Mouse (Mus musculus) mouse embryonic stem cell (cell line): ENCODE measurements around the gene Hmces.
"Not testable (repeated sequence)": the region's sequence is repeated elsewhere in the genome, so short reads cannot be mapped to it uniquely, and the experiment has no call there.

Source experiments
- in situ Hi-C, 2 experiments: fragments of 300-500 bp; cut with MboI; formaldehyde crosslinking; loops; 1 replicate in 1 of 2; 3 replicates in 1 of 2; pipeline ENCODE4 v1.14.3; 2019 to 2020; ENCODE audit warnings: low sequenced_read_pairs in 2 of 2, low pct_unique_long_range_greater_than_20kb in 1 of 2, mixed read lengths in 1 of 2; ENCODE audit not compliant: unreplicated experiment in 1 of 2

Hmces gene

DNA sequence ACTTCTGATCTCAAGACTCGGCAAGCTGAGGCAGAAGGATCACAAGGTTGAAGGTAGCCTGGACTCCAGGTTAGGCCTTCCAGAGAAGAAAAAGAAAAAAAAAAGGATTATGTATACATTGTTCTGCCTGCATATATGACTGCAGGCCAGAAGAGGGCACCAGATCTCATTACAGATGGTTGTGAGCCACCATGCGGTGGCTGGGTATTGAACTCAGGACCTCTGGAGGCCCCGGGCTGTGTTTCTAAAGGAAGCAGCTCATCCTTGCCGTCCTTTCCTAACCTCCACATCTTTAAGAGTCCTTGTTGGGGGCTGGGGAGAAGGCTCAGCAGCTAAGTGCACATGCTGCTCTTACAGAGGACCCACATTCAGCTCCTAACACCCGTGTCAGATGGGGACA lies 7.1 kb upstream of the Hmces start:
- in situ Hi-C loops = loop anchor here (5.0 to 25.0 kb wide), 3 partner anchors 91 to 181 kb away; partner anchors contain the start of gene Rpn1 (in 1 of the 2)

DNA sequence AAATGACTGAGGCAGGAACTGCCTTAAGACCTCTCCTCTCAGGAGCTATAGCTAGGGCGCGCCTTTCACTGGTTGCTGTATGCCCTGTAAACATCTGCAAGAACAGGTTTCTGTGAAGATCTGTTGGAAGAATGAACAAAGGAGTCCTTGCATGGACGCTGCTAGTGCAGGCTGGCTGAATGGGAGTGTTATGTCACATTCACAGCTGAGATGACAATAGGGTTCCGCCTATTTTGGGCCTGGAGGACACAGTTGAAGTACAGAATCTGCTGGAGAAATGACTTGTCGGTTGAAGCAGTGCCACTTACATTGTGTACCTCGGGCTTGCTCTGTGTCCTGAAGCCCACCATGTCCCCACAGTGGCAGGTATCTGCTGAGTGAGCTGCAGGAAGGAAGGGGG lies 4.6 kb upstream of the Hmces start:
- in situ Hi-C loops = loop anchor here (5.0 to 25.0 kb wide), 3 partner anchors 88 to 178 kb away; partner anchors contain the start of gene Rpn1 (in 1 of the 2)

GRCm38 (mm10) chr6:87911559-87911958 lies 2.2 kb upstream of the Hmces start:
- in situ Hi-C loops = loop anchor here in 1 of 2 experiments (25.0 kb wide), 1 partner anchor 176 kb away; the partner anchor contains the start of gene Rpn1

DNA sequence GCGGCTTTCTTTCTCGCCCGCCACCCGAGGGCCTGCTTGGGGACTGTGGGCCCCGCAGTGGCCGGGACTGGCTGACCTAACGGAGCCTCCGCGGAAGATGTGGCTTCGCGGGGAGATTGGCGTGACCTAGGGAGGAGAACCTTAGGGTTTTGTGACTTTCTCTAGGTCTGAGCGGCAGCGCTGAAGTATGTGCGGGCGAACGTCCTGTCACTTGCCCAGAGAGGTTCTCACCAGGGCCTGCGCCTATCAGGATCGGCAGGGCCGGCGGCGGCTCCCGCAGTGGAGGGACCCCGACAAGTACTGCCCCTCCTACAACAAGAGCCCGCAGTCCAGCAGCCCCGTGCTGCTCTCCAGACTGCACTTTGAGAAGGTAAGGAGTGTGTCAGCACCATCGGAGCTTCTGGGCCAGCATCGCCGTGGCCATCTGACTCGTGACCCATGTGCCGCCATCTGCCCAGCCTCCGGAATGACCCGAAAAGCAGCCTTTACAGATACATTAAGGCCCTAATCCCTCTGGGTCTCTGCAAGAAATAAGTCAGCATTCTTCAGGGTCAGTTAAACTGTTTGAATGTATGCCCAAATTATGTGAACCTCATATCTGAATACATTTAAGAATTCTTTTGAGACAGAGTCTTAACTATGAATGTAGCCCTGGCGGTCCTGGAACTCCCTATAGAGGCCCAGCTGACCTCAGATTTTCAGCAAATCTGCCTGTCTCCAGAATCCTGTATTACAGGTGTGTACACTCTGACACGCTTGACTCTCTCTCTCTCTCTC lies 779 bp downstream of the Hmces start:
- in situ Hi-C loops = loop anchor here in 1 of 2 experiments (25.0 kb wide), 1 partner anchor 173 kb away; the partner anchor contains the start of gene Rpn1

DNA sequence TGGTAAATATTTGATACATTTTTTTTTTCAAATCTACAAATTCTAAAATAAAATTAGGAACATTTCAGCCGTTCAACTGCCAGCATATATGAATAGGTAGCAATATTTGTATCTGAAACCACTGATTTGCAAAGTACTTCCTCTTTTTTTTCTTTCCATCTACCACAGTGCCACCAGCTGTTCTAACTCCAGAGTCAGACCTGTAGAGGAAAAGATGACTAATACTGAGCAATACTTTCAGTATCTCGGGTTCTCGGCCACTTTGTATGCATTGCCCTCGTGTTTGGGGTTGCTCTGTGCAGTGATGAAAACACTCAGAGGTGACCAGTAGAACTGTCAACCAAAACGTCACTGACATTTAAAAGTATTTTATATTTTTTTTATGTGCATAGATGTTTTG lies 2.2 kb downstream of the Hmces start:
- in situ Hi-C loops = loop anchor here in 1 of 2 experiments (25.0 kb wide), 1 partner anchor 171 kb away; the partner anchor contains the start of gene Rpn1

DNA sequence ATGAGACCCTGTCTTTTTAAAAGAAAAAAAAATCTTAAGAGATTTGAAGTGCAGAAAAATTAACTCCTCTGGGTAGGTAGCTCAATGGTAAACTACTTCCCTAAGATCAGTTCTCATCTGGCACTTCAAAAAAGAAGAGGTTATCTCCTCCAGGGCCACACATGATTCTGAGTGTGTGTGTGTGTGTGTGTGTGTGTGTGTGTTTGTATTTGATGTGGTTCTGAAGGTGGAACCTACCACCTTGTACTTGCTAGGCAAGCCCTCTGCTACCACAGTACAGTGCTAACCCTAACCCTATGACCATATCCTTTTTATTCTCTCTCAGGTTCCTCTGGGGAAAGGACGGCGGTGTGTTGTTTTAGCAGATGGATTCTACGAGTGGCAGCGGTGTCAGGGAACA lies 7.5 kb downstream of the Hmces start:
- in situ Hi-C loops = loop anchor here in 1 of 2 experiments (25.0 kb wide), 1 partner anchor 166 kb away; the partner anchor contains the start of gene Rpn1

- in situ Hi-C loops = loop anchor here in 1 of 2 experiments (25.0 kb wide), 1 partner anchor 164 kb away; the partner anchor contains the start of gene Rpn1
Observed at GRCm38 (mm10) chr6:87923624-87924023, 9.9 kb downstream of the Hmces start.

DNA sequence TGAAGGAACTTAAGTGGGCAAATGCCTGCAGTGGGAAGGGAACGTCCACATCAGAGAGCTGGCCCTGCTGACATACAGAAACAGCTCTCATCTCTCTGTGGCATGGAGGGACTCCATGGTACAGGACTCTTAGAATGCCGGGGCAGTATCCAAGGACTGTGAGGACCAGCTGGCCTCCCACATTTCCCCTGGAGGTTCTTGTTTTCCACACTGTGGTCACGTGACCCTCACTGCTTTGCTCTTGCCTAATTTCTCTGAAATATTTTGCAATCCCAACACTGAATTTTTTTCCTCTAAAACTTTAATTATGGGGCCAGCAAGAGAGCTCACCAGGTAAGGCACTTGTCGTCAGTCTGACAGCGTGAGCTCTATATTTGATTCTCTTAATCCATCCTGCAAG lies 21.3 kb downstream of the Hmces start:
- in situ Hi-C loops = no loop called here

GRCm38 (mm10) chr6:87937178-87937788 lies 23.5 kb downstream of the Hmces start:
- in situ Hi-C loops = no loop called here

- in situ Hi-C loops = no loop called here
Observed at GRCm38 (mm10) chr6:87938941-87939340, 25.2 kb downstream of the Hmces start.

DNA sequence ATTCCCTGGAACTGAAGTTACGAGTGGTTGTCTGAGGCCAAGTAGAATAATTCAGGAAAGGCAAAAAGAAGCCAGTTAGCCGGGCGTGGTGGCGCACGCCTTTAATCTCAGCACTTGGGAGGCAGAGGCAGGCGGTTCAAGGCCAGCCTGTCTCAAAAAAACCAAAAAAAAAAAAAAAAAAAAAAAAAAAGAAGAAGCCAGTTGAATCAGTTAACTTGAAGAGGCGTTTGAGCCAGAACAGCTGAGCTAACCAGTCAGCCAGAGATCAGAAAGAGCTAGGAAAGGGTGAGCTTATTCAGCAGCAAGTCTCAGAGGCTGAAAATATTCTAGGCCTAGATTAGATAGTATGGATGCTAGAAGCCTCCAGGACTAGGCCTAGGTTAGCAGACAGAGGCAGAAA lies 28.4 kb downstream of the Hmces start:
- in situ Hi-C loops = no loop called here

GRCm38 (mm10) chr6:87962457-87962856 lies 48.7 kb downstream of the Hmces start:
- in situ Hi-C loops = not testable (repeated sequence)

GRCm38 (mm10) chr6:87970041-87970440 lies 56.3 kb downstream of the Hmces start:
- in situ Hi-C loops = no loop called here

DNA sequence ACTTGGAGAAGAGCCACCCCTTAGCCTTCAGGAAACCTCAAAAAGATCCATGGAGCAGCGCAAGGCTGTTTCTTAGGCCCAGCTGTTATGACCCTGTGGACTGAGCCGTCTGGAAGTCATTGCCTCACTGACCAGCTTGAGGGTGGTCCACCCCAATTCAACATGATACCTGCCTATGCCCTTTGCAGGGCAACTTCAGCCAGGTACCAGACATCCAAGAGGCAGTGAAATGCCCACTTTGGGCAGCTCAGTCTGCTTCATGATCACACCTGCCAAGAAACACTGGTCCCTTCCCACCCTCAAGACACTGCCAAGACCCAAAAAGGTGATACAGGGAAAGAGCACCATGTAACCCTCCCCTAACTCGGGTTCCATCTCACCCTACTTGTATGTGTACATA lies 66.0 kb downstream of the Hmces start:
- in situ Hi-C loops = no loop called here

GRCm38 (mm10) chr6:87980374-87981029 lies 66.8 kb downstream of the Hmces start:
- in situ Hi-C loops = no loop called here

DNA sequence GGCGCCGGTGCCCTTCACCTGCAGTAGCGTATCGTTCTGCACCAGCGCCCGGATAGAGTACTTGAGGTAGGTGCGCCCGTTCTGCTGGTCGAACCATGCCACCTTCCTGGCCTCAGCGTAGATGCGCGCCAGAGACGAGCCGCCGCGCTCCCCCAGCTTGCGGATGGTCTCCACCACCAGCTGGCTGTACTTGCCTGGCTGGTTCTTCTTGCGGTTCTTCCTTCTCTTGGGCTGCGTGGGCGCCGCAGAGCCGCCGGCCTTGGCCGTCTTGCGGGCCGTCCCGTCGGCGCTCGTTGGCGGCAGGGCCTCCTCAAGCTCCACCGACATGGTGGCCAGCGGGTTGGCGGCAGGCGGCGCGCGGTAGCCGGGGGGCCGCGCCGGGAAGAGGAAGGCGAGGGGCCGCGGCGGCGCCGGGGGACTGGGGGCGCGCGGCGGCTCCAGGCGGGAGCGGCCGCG lies 67.3 kb downstream of the Hmces start:
- in situ Hi-C loops = no loop called here

DNA sequence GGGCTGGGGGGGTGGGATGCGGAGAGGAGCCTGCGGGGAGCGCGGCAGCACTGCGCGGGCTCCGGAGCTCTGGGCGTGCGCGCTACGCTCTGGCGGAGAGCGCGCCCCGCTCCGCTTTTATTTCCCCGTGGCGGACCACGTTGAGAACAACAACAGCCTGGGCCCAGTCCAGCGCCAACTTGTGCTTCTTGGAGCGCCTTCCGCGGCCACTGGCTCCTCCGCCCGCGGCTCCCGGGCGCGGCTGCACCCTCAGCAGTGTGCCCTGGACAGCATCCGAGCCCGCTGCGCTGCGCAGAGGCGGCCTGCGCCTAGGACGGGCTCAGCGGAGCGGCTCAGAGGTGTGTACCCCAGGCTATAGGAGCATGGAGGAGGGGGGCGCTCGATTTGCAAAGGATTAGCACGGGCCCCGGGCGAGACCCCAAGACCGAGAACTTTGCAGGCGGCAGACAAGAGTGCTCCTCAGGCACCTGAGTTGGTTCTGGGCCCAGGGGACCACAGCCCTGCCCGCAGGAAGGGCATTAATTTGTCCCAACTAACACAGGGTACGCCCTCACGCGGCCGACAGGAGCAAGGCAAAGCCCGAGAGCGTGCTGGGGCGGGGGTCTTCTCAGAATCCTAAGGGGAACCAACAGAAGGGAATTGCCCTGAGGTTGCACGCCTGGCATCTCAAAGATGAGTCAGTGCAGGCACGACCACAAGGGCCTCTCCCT lies 68.0 kb downstream of the Hmces start, which contains the start of gene H1fx:
Gene H1fx, minus strand, starts transcription at position 91 of the 710 bp plus-strand sequence.
- in situ Hi-C loops = no loop called here

DNA sequence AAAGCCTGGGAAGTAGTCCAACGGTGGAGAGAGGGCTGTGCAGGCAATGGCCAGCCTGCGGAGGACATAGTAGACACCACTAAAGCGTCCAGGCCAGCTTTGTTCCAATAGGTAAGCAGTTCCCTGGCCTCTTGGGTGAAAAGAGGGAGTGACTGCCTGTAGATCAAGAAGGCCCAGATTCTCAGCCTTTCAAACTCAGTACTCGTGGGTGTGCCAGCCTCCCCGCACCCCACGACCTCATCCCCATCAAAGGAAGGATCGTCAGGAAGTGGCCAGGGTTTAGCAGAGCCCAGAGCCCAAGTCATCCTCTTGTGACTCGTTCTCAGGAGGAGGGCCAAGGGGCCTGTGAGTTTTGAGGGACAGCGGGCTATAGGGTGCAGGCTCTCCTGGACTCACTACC lies 68.8 kb downstream of the Hmces start:
- in situ Hi-C loops = no loop called here
